Mouse (Mus musculus): ENCODE data around the gene Dop1b. TPM values are rescaled to one million over a fixed set of nuclear protein-coding genes. Genes with fewer than 3 reads are reported as not detected.
A peak's percentile ranks its signal among the peaks of the same experiment; 100 is the strongest.
"Not testable (repeated sequence)": the region's sequence is repeated elsewhere in the genome, so short reads cannot be mapped to it uniquely, and the experiment has no call there.

Gene Dop1b
- polyA plus RNA-seq, 1 experiment: 102 TPM

DNA sequence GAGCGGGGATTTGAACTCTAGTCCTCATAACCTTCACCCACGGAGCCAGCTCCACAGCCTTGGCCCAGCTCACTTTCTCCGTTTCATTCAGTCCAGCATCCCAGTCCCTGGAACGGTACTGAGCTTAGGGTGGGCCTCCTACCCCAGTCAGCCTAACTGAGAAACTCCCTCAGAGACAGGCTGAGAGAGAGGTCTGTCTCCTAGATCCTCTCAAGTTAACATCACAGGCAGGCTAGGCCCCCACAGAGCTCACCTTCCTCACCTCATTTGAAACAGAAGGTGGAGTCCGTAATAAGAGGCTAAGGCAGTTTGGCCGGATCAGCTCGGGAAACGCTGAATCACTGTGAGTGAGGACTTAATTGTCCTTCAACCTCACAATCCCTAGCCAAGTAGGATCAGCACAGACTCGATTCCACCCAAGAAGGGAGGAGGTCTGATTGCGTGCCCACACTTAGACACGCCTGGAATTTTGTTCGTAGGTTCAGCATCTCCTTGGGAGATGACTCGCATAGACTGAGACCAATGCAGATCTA, 29.5 kb upstream of the Dop1b start:
- WGBS: 46% methylated on average over 13 of the region's 13 CpGs
- Histone ChIP-seq H3K27ac (ENCODE audit: insufficient read depth, low read length) (no peak overlapping the region), H3K4me3 (replicated peaks; ENCODE audit: insufficient read depth, low read depth, low read length) (no peak overlapping the region), H3K4me1 (ENCODE audit: control insufficient read depth, insufficient read depth, low read length) (no peaks in the 10 kb centered on the region), H3K27me3 (ENCODE audit: control insufficient read depth, insufficient read depth, low read length) (peaks cover 2% of the 10 kb centered on the region; the same call in 1 of the 2 replicates)
- TF ChIP-seq POLR2A (IDR thresholded peaks at IDR 0.05; ENCODE audit: borderline replicate concordance, insufficient read depth, low read length): no peak
- no peak for TF ChIP-seq CTCF (IDR thresholded peaks at IDR 0.05; ENCODE audit: borderline replicate concordance, insufficient read depth, low read depth, low read length)
- DNase-seq: no peak

DNA sequence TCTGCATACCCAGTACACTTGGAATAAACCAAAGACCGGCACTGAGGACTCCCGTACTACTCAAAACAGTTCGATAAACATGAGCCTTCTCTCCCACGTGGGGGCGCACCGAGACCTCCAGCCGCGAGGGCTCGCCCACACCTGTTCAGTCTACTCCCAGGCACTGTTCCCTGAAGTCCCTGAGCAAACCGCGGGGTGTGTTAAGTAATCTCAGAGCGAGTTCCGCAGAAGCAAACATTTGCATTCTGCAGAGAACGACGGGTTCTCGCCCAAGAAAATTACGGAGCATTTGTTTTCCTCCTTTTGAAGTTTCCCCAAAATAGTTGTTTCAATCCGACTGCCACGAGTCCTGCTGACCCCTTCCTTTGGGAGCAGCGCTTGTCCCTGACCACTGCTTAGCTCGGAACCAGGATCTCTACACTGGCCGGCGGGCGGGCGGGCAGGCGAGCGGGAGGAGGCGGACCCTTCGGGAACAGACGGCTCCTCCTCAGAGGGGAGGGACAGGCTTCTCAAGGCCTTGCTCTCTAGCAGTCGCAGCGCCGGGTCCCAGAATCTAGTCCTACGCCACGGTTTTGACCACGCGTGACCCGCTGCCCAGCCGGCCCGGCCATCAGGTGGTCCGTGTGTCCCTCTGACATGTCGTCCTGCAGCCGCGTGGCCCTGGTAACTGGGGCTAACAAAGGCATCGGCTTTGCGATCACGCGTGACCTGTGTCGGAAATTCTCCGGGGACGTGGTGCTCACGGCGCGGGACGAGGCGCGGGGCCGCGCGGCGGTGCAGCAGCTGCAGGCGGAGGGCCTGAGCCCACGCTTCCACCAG, 28.8 kb upstream of the Dop1b start, which contains the start of gene Cbr3:
Gene Cbr3 (plus strand): TSS at position 527 of the 819 bp plus-strand sequence.
- TF ChIP-seq POLR2A (IDR thresholded peaks at IDR 0.05; ENCODE audit: borderline replicate concordance, insufficient read depth, low read length): no peak
- TF ChIP-seq CTCF (IDR thresholded peaks at IDR 0.05; ENCODE audit: borderline replicate concordance, insufficient read depth, low read depth, low read length): peak; percentile 61; the same call in 1 of the 2 replicates
- Histone ChIP-seq H3K4me3 (replicated peaks; ENCODE audit: insufficient read depth, low read depth, low read length) (peak within 1 kb of the TSS; percentile 29), H3K27ac (ENCODE audit: insufficient read depth, low read length) (no peak within 1 kb of the TSS), H3K4me1 (ENCODE audit: control insufficient read depth, insufficient read depth, low read length) (no peaks in the 10 kb centered on the region), H3K27me3 (ENCODE audit: control insufficient read depth, insufficient read depth, low read length) (peaks cover 2% of the 10 kb centered on the region; the same call in 1 of the 2 replicates)
- WGBS: under 1% methylated on average over 63 of the region's 63 CpGs
- DNase-seq: peak; percentile 62 to 69

DNA sequence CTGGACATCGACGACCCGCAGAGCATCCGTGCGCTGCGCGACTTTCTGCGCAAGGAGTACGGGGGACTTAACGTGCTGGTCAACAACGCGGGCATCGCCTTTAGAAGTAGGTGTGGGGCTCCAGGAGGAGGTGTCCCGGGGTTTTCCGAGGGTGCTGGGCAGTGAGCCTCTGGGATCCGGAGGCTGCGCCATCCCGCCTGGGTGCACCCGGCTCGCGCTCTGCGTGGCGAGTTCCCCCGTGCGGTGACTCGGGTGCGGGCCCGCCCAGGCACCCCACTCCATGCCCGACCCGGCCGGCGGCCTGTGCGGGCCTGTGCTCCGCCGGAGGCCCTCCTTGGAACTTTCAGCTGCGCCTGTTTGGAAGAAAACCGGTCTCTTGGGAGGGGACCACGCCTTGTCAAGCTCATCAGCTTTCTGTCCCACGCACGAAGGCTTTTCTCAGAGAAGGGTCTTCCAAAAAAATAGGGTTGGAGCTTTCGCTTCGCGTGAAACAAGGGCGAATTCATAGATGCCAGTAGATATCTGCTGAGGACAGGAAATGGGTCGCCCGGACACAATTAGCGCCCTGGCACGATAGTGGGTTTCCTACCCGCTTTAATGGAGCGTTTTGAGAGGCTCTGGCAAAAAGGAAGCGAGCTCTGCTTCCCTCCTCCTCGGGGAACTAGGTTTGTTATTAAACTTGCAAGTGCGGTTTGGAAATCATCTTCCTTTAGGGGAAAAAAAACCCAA, 28.0 kb upstream of the Dop1b start:
- H3K4me1 ChIP-seq (ENCODE audit: control insufficient read depth, insufficient read depth, low read length): no peaks in the 10 kb centered on the region
- TF ChIP-seq POLR2A (IDR thresholded peaks at IDR 0.05; ENCODE audit: borderline replicate concordance, insufficient read depth, low read length) (no peak), CTCF (IDR thresholded peaks at IDR 0.05; ENCODE audit: borderline replicate concordance, insufficient read depth, low read depth, low read length) (no peak)
- 6% methylated on average over 53 of the region's 53 CpGs for WGBS
- no peak overlapping the region for H3K27ac ChIP-seq (ENCODE audit: insufficient read depth, low read length)
- peak; percentile 13 to 30 for DNase-seq
- H3K4me3 ChIP-seq (replicated peaks; ENCODE audit: insufficient read depth, low read depth, low read length): peak overlapping the region; percentile 29
- peaks cover 2% of the 10 kb centered on the region; the same call in 1 of the 2 replicates for H3K27me3 ChIP-seq (ENCODE audit: control insufficient read depth, insufficient read depth, low read length)

DNA sequence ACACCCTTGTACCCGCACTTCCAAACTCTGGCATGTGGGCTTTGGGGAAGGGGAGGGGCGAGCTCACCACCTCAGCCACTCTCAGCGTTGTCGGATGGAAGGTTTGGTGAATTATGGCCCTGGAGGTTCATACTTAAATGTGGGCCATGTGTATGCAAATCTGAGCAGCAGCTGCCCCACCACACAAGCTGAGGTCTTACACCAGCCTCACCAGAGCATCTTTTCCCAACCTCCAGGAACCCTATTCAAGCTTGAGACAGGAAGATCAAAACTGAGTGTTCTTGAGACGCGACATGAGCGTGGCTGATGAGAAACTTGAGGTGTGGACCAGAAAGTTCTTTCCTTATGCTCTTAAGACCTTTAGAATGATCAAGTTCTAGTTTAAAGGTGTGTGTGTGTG, 27.3 kb upstream of the Dop1b start:
- no peaks in the 10 kb centered on the region for H3K4me1 ChIP-seq (ENCODE audit: control insufficient read depth, insufficient read depth, low read length)
- 77% methylated on average over 7 of the region's 7 CpGs for WGBS
- no peak overlapping the region for H3K4me3 ChIP-seq (replicated peaks; ENCODE audit: insufficient read depth, low read depth, low read length)
- no peak for TF ChIP-seq CTCF (IDR thresholded peaks at IDR 0.05; ENCODE audit: borderline replicate concordance, insufficient read depth, low read depth, low read length)
- no peak for DNase-seq
- no peak overlapping the region for H3K27ac ChIP-seq (ENCODE audit: insufficient read depth, low read length)
- H3K27me3 ChIP-seq (ENCODE audit: control insufficient read depth, insufficient read depth, low read length): peaks cover 2% of the 10 kb centered on the region; the same call in 1 of the 2 replicates

DNA sequence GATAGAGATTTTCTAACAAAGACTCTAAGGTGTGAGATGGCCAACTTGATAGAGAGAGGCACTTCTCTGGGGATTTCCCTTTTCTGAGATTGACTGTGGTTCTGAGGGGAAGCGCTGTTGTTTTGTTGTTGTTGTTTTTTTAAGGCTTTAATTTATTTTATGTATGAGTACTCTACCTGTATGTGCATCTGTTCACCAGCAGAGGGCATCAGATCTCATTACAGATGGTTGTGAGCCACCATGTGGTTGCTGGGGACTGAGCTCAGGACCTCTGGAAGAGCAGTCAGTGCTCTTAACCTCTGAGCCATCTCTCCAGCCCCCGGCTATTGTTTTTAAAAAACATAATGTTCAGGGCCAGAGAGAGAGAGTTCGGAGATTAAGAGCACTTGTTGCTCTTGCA, 25.9 kb upstream of the Dop1b start:
- H3K4me1 ChIP-seq (ENCODE audit: control insufficient read depth, insufficient read depth, low read length); DNase-seq; H3K27ac ChIP-seq (ENCODE audit: insufficient read depth, low read length); H3K27me3 ChIP-seq (ENCODE audit: control insufficient read depth, insufficient read depth, low read length); H3K4me3 ChIP-seq (replicated peaks; ENCODE audit: insufficient read depth, low read depth, low read length): not testable (repeated sequence)
- 95% methylated on average over 3 of the region's 3 CpGs for WGBS

DNA sequence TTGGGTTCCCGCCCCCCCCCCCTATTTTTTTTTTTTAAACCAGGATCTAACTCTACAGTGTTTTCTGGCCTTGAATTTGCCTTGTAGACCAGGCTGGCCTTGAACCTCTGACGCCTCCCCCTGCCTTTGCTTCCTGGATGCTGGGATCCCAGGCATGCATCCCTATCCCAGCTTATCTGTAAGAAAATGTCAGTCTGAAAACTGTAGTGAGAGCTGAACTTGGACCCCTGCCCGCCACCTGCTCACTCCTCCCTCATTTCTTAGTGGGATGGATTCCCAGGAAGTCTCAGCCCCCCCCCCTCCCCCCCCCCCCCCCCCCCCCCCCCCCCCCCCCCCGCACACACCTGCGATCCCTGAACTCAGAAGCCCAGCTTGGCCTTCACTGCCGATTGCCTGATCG, 25.3 kb upstream of the Dop1b start:
- TF ChIP-seq CTCF (IDR thresholded peaks at IDR 0.05; ENCODE audit: borderline replicate concordance, insufficient read depth, low read depth, low read length): no peak
- TF ChIP-seq POLR2A (IDR thresholded peaks at IDR 0.05; ENCODE audit: borderline replicate concordance, insufficient read depth, low read length): no peak
- no peak overlapping the region for H3K4me3 ChIP-seq (replicated peaks; ENCODE audit: insufficient read depth, low read depth, low read length)

DNA sequence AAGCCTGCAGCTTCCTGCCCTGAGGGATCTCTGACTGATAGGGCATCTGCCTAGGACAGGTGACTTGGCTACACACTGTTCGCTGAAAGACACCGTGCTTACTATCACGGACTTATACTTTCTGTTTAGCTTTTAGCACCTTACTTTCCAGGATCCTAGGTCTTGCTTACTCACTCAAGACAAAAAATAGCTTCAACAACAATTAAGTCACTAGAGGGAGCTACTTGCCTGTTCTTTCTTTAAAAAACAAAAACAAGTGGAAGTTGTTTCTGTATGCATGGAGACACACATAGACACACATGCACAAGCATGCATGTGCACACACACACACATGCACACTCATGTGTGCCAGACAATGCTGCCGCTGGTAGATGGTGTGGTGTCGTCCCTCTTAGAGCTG, 24.8 kb upstream of the Dop1b start:
- peak in 1 of 2 experiments; percentile 46 for DNase-seq
- WGBS: 32% methylated on average over 5 of the region's 5 CpGs
- Histone ChIP-seq H3K4me3 (replicated peaks; ENCODE audit: insufficient read depth, low read depth, low read length) (no peak overlapping the region), H3K4me1 (ENCODE audit: control insufficient read depth, insufficient read depth, low read length) (no peaks in the 10 kb centered on the region), H3K27ac (ENCODE audit: insufficient read depth, low read length) (no peak overlapping the region), H3K27me3 (ENCODE audit: control insufficient read depth, insufficient read depth, low read length) (no peaks in the 10 kb centered on the region; the same call in 1 of the 2 replicates)
- no peak for TF ChIP-seq POLR2A (IDR thresholded peaks at IDR 0.05; ENCODE audit: borderline replicate concordance, insufficient read depth, low read length)
- peak; percentile 29; the same call in 1 of the 2 replicates for TF ChIP-seq CTCF (IDR thresholded peaks at IDR 0.05; ENCODE audit: borderline replicate concordance, insufficient read depth, low read depth, low read length)

More for the DNA sequence above, 25.3 kb upstream of the Dop1b start:
- 59% methylated on average over 7 of the region's 7 CpGs for WGBS
- peaks cover 2% of the 10 kb centered on the region; the same call in 1 of the 2 replicates for H3K27me3 ChIP-seq (ENCODE audit: control insufficient read depth, insufficient read depth, low read length)
- no peaks in the 10 kb centered on the region for H3K4me1 ChIP-seq (ENCODE audit: control insufficient read depth, insufficient read depth, low read length)
- DNase-seq: no peak
- H3K27ac ChIP-seq (ENCODE audit: insufficient read depth, low read length): no peak overlapping the region

Data from cerebellum, adult 2 months (tissue).